Mouse (Mus musculus): Measurements from ENCODE around the gene Atg5. TPM values are rescaled to one million over a fixed set of nuclear protein-coding genes. Genes with fewer than 3 reads are reported as not detected.
A peak's percentile ranks its signal among the peaks of the same experiment; 100 is the strongest.

The Atg5 gene
- total and polyA plus RNA-seq, 2 experiments: 16.7 to 61.8 TPM

DNA sequence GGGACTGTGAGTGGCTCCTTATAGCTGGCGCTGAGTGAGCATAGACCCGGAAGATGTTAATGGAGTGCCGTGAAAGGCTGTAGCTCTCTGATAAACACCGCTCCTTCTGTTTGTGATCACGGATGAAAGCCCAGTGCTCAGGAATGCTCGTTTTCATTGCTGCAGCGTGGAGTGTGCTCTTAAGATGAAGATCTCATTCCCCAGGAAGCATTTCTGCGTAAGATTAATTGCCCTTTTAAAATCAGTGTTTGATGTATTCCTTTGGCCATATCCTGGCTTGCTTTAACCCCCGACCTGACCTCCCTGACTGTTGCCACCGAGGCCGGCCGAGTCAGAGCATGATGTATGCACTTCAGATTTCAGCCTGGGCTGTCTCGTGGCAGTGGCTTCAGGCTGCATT is 89.2 kb downstream of the Atg5 start:
- Histone ChIP-seq H3K4me3 (ENCODE audit: insufficient read depth, low read depth, low read length) (no peak overlapping the region), H3K27ac (replicated peaks; ENCODE audit: insufficient read depth, low read depth, low read length) (no peak overlapping the region), H3K4me1 (ENCODE audit: control insufficient read depth, insufficient read depth, low read length) (0 out of 2 replicates have a peak, but pooled peaks cover 2% of the 10 kb centered on the region), H3K9ac (ENCODE audit: low read depth, low read length) (no peak overlapping the region), H3K79me2 (ENCODE audit: control insufficient read depth, insufficient read depth, low read length) (peaks cover 5% of the 10 kb centered on the region; the same call in 1 of the 2 replicates), H3K36me3 (ENCODE audit: control insufficient read depth, insufficient read depth, low read length) (peaks cover 2% of the 10 kb centered on the region; the same call in 1 of the 2 replicates), H3K27me3 (ENCODE audit: control insufficient read depth, insufficient read depth, low read length) (no peaks in the 10 kb centered on the region)
- 70% methylated on average over 13 of the region's 13 CpGs for WGBS
- DNase-seq (ENCODE audit: extremely low read depth, low read depth, low spot score): no peak
- TF ChIP-seq POLR2A (IDR thresholded peaks at IDR 0.05; ENCODE audit: extremely low read depth, insufficient read depth, low read length): no peak
- no peak for TF ChIP-seq CTCF (IDR thresholded peaks at IDR 0.05; ENCODE audit: low read depth, low read length)

- no peak overlapping the region for H3K4me3 ChIP-seq (ENCODE audit: insufficient read depth, low read depth, low read length)
- TF ChIP-seq POLR2A (IDR thresholded peaks at IDR 0.05; ENCODE audit: extremely low read depth, insufficient read depth, low read length): no peak
- TF ChIP-seq CTCF (IDR thresholded peaks at IDR 0.05; ENCODE audit: low read depth, low read length): no peak
- no peak overlapping the region for H3K9ac ChIP-seq (ENCODE audit: low read depth, low read length)
- peak; percentile 29 for DNase-seq (ENCODE audit: extremely low read depth, low read depth, low spot score)
- H3K4me1 ChIP-seq (ENCODE audit: control insufficient read depth, insufficient read depth, low read length): 0 out of 2 replicates have a peak, but pooled peaks cover 2% of the 10 kb centered on the region
- WGBS: 33% methylated on average over 6 of the region's 6 CpGs
- H3K27ac ChIP-seq (replicated peaks; ENCODE audit: insufficient read depth, low read depth, low read length): no peak overlapping the region
- peaks cover 5% of the 10 kb centered on the region; the same call in 1 of the 2 replicates for H3K79me2 ChIP-seq (ENCODE audit: control insufficient read depth, insufficient read depth, low read length)
- peaks cover 5% of the 10 kb centered on the region; the same call in 1 of the 2 replicates for H3K36me3 ChIP-seq (ENCODE audit: control insufficient read depth, insufficient read depth, low read length)
- no peaks in the 10 kb centered on the region for H3K27me3 ChIP-seq (ENCODE audit: control insufficient read depth, insufficient read depth, low read length)
Observed at GRCm38 (mm10) chr10:44358816-44359215, 90.7 kb downstream of the Atg5 start.

DNA sequence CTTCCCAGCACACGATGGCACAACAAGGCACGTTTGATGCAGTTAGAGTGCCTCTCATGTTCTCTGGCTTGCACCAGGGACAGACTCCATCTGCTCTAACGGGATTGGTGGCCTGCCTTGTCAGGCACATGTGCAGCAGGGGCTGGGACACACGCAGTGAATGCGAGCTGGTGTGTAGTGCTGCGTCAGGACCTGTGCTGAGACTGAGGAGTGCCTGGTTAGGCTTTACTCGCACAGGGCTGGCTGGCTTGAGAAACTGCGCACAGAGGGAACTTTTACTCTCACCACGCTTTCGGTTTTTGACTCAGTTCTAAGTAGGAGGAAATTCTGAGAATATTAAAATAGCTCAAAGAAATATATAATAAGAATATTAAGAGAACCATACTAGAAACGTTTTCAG is 92.5 kb downstream of the Atg5 start:
- Histone ChIP-seq H3K36me3 (ENCODE audit: control insufficient read depth, insufficient read depth, low read length) (peaks cover 5% of the 10 kb centered on the region; the same call in 1 of the 2 replicates), H3K27me3 (ENCODE audit: control insufficient read depth, insufficient read depth, low read length) (no peaks in the 10 kb centered on the region), H3K4me1 (ENCODE audit: control insufficient read depth, insufficient read depth, low read length) (0 out of 2 replicates have a peak, but pooled peaks cover 2% of the 10 kb centered on the region), H3K9ac (ENCODE audit: low read depth, low read length) (no peak overlapping the region), H3K4me3 (ENCODE audit: insufficient read depth, low read depth, low read length) (no peak overlapping the region), H3K79me2 (ENCODE audit: control insufficient read depth, insufficient read depth, low read length) (no peaks in the 10 kb centered on the region), H3K27ac (replicated peaks; ENCODE audit: insufficient read depth, low read depth, low read length) (no peak overlapping the region)
- DNase-seq (ENCODE audit: extremely low read depth, low read depth, low spot score): no peak
- no peak for TF ChIP-seq POLR2A (IDR thresholded peaks at IDR 0.05; ENCODE audit: extremely low read depth, insufficient read depth, low read length)
- no peak for TF ChIP-seq CTCF (IDR thresholded peaks at IDR 0.05; ENCODE audit: low read depth, low read length)
- 88% methylated on average over 11 of the region's 11 CpGs for WGBS

GRCm38 (mm10) chr10:44362435-44362834 is 94.3 kb downstream of the Atg5 start:
- Histone ChIP-seq H3K4me3 (ENCODE audit: insufficient read depth, low read depth, low read length) (no peak overlapping the region), H3K79me2 (ENCODE audit: control insufficient read depth, insufficient read depth, low read length) (no peaks in the 10 kb centered on the region), H3K36me3 (ENCODE audit: control insufficient read depth, insufficient read depth, low read length) (peaks cover 5% of the 10 kb centered on the region; the same call in 1 of the 2 replicates), H3K27ac (replicated peaks; ENCODE audit: insufficient read depth, low read depth, low read length) (no peak overlapping the region), H3K4me1 (ENCODE audit: control insufficient read depth, insufficient read depth, low read length) (peaks cover 4% of the 10 kb centered on the region), H3K27me3 (ENCODE audit: control insufficient read depth, insufficient read depth, low read length) (no peaks in the 10 kb centered on the region), H3K9ac (ENCODE audit: low read depth, low read length) (no peak overlapping the region)
- DNase-seq (ENCODE audit: extremely low read depth, low read depth, low spot score): no peak
- TF ChIP-seq CTCF (IDR thresholded peaks at IDR 0.05; ENCODE audit: low read depth, low read length) (no peak), POLR2A (IDR thresholded peaks at IDR 0.05; ENCODE audit: extremely low read depth, insufficient read depth, low read length) (no peak)
- 92% methylated on average over 5 of the region's 5 CpGs for WGBS

DNA sequence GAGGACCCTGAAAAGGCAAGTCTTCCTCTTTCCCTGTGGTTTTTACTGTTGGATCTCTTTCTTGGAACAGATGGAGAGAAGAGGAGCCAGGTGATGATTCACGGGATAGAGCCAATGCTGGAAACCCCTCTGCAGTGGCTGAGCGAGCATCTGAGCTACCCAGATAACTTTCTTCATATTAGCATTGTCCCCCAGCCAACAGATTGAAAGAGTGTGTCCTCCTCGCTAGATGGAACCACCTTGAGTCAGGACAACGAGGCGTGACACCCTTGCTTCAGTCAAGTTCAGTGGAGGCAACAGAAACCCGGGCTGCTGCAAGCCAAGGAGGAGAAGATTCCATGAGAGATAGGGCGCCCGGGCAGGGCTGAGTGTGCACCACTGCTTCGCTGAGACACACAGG is 94.7 kb downstream of the Atg5 start:
- H3K4me1 ChIP-seq (ENCODE audit: control insufficient read depth, insufficient read depth, low read length): peaks cover 4% of the 10 kb centered on the region
- H3K27me3 ChIP-seq (ENCODE audit: control insufficient read depth, insufficient read depth, low read length): no peaks in the 10 kb centered on the region
- no peaks in the 10 kb centered on the region for H3K79me2 ChIP-seq (ENCODE audit: control insufficient read depth, insufficient read depth, low read length)
- DNase-seq (ENCODE audit: extremely low read depth, low read depth, low spot score): no peak
- no peak overlapping the region for H3K27ac ChIP-seq (replicated peaks; ENCODE audit: insufficient read depth, low read depth, low read length)
- H3K4me3 ChIP-seq (ENCODE audit: insufficient read depth, low read depth, low read length): no peak overlapping the region
- no peak overlapping the region for H3K9ac ChIP-seq (ENCODE audit: low read depth, low read length)
- TF ChIP-seq CTCF (IDR thresholded peaks at IDR 0.05; ENCODE audit: low read depth, low read length): no peak
- TF ChIP-seq POLR2A (IDR thresholded peaks at IDR 0.05; ENCODE audit: extremely low read depth, insufficient read depth, low read length): no peak
- WGBS: 90% methylated on average over 9 of the region's 9 CpGs
- H3K36me3 ChIP-seq (ENCODE audit: control insufficient read depth, insufficient read depth, low read length): peaks cover 5% of the 10 kb centered on the region; the same call in 1 of the 2 replicates

- H3K36me3 ChIP-seq (ENCODE audit: control insufficient read depth, insufficient read depth, low read length): peaks cover 5% of the 10 kb centered on the region; the same call in 1 of the 2 replicates
- no peak overlapping the region for H3K9ac ChIP-seq (ENCODE audit: low read depth, low read length)
- DNase-seq (ENCODE audit: extremely low read depth, low read depth, low spot score): no peak
- no peaks in the 10 kb centered on the region for H3K79me2 ChIP-seq (ENCODE audit: control insufficient read depth, insufficient read depth, low read length)
- H3K27ac ChIP-seq (replicated peaks; ENCODE audit: insufficient read depth, low read depth, low read length): no peak overlapping the region
- TF ChIP-seq CTCF (IDR thresholded peaks at IDR 0.05; ENCODE audit: low read depth, low read length): no peak
- TF ChIP-seq POLR2A (IDR thresholded peaks at IDR 0.05; ENCODE audit: extremely low read depth, insufficient read depth, low read length): no peak
- no peak overlapping the region for H3K4me3 ChIP-seq (ENCODE audit: insufficient read depth, low read depth, low read length)
- WGBS: 96% methylated on average over 2 of the region's 2 CpGs
- H3K4me1 ChIP-seq (ENCODE audit: control insufficient read depth, insufficient read depth, low read length): peaks cover 3% of the 10 kb centered on the region
- no peaks in the 10 kb centered on the region for H3K27me3 ChIP-seq (ENCODE audit: control insufficient read depth, insufficient read depth, low read length)
Observed at GRCm38 (mm10) chr10:44366186-44366585, 98.0 kb downstream of the Atg5 start.

All from liver, adult 2 months (tissue).